Mouse (Mus musculus) CD8-positive naive resting alpha-beta T cell, adult 2 months (primary cell): ENCODE measurements around the gene Fam131b.

Source experiments
- DNase-seq, 2 experiments: peaks; one replicate each; pipeline ENCODE4 v3.0.0; 2022; ENCODE audit warnings: low read depth in 2 of 2, low spot score in 2 of 2

Gene Fam131b

GRCm38 (mm10) chr6:42328757-42329156 lies 4.3 kb upstream of the Fam131b start:
- no peak for DNase-seq

- no peak for DNase-seq
These were observed 2.1 kb upstream of the Fam131b start for GRCm38 (mm10) chr6:42326509-42326908.

- peak; percentile 80 to 86 for DNase-seq
These were observed 796 bp upstream of the Fam131b start for GRCm38 (mm10) chr6:42325268-42325609.

- no peak for DNase-seq
These were observed 369 bp downstream of the Fam131b start for GRCm38 (mm10) chr6:42324067-42324481.

- no peak for DNase-seq
These were observed 924 bp downstream of the Fam131b start for GRCm38 (mm10) chr6:42323371-42324066.

DNA sequence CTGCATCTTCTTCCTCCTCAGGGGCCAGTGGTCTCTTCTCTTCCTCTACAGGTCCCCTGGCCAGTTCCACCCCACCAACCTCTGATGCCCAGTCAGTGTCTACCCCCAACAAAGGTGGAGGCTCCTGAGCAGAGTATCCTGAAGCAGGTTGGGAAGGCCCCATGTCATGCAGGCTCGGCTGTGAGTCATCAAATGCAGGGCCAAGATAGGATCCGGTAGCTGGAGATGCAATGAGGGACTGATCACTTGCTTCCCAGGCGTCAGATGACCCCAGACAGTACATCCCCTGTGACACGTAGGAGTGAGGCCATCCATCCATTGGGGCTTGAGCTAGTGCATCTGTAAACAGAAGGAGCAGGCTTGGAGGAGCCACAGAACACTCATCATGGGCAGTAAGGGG lies 6.2 kb downstream of the Fam131b start:
- no peak for DNase-seq

- no peak for DNase-seq
These were observed 13.9 kb downstream of the Fam131b start for GRCm38 (mm10) chr6:42310427-42311053.

- no peak for DNase-seq
These were observed 14.5 kb downstream of the Fam131b start for GRCm38 (mm10) chr6:42309816-42310378.

DNA sequence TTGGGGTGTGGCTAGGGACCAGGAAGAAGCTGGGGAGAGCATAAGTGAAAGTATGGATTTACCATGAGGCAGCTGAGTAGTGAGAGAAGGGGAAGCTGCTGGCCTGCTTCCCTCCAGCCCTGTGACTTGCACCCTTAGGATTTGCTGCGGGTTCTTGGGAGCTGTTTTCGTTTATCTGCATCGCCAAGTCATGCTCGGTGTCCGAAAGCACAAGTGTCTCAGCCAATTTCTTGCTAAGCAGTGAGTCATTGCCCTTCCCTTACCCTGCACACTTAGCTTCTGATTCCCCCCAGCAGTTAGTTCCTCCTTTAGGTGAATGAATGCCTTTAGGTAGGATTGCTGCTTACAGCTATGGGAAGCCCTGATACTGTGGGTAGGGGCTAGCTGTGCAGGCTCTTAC lies 25.1 kb downstream of the Fam131b start:
- DNase-seq: no peak

DNA sequence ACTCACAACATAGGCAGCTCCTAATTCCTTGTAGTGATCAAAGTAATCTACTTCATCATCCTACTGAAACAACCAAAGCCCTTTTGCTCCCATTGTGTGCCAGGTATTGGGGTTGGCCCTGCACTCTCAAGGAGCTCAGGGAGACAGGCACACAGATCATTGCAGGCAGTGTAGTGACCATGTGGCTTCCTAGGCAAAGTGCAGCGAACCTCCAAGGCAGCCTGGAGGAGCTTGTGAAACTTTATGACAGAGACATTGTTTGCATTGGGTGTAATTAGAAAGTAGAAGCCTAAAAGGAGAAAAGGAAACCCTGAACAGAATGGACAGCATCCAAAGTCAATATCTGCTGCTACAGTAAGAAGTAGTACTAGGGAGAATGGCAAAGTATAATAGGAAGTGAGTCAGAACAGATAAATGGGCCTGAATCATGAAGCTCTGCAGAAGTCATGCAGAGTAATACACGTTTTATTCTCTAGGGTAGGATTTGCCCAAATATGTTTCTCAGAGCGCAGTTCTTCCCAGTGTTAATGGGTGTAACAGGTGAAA lies 28.8 kb downstream of the Fam131b start:
- no peak for DNase-seq

GRCm38 (mm10) chr6:42293327-42293726 lies 31.1 kb downstream of the Fam131b start:
- DNase-seq: no peak

- DNase-seq: no peak
These were observed 36.9 kb downstream of the Fam131b start for GRCm38 (mm10) chr6:42287562-42287961.

GRCm38 (mm10) chr6:42286448-42286847 lies 38.0 kb downstream of the Fam131b start, which contains the start of gene Clcn1:
Clcn1 (plus strand) TSS chr6:42286685.
- DNase-seq: no peak

DNA sequence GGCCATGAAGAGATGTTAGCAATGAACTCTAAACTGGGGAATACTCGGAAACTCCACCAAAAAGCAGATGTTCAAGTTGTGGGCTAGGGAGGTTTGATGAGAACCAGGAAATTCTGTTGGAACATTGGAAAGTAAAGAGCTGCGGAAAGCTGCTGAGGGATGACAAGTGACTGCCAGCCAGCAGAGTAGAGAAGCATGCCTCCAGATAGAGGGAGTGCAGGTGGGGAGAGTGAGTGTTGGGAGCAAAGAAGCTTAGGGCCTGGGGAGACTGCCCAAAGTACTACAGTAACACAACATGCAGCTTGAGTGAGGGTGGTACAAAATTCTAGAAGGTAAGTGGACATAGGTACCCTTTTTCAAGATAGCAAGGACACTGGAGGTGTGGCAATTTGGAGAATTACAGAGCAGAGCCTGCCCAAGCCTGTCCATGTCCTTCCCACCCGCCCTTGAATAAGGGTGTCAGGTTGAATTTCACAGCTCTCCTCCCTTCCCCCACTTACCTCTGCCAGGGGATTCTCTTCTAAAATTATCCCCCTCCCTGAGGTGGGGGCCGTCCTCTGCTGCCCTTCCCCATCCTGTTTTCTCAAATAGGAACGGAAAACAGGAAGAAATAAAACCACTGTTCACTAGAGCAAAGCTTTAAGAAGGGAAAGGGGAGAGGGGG lies 41.4 kb downstream of the Fam131b start:
- no peak for DNase-seq

DNA sequence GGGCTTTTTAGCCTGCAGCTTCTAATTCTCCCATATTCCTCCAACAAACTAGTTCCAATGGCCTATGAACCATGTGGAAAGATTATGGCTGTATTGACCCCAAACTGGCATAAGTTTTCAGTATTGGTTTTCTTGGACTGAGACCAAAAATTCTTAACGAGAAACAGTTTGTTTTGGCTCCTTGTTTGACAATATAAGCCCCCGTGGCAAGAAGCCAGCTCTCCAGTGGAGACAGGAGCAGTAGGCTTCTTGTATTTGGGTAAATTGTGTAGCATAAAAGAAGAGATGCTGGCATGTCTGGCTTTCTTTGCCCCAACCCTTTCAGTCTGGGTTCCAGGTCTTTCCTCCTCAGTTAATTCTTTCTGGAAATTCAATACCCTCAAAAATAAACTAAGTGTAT lies 48.3 kb downstream of the Fam131b start:
- DNase-seq: no peak

- no peak for DNase-seq
These were observed 53.6 kb downstream of the Fam131b start for GRCm38 (mm10) chr6:42270817-42271216.

DNA sequence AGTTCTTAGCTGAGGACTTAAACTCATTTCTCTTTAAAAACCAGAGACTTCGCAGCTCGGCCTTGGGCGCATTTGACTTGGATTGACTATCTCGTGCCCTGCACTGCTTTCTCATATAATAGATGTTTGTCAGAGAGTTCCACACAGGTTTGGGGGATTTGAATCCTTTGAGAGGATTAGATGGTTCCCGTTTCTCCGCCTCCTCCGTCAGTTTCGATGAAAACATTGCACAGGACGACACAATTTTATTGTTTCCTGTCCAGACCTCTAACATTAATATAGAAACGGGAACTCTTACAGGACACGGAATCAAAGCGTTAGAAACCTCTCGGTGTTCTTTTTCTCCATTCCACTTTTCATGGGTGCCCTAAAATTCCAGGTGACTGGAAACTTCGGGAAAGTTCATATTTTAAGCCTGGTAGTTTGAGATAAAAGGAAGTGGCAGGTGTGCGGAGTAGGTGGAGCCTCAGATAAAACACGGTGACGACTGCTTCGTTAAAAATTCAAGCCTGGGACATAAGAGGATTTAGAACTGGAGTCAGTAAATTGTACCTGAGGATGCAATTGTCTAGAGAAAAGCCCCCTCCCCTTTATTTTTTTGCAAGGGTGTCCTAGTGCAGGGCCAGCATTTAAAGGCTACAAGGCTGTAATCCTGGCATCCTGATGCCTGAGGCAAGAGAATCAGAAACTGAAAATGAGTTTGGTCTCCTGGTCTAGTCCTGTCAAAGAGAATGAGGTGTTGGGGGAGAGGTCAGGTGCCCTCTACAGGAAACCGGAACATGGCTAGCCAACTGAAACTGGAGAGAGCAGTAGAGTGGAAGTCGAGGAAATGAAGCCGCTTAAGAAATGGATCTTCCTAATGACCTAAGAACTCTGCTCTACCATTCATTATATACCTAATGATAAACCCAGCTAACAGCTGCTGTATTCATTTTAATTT lies 58.8 kb downstream of the Fam131b start:
- DNase-seq: peak; percentile 6 to 37
